In genomic region chr1:93100576-93101491, GRCm38 (mm10) we compare ENCODE assay signal across 8 mouse cellular contexts. TPM values are rescaled to one million over a fixed set of nuclear protein-coding genes. Genes with fewer than 3 reads are reported as not detected.
DNase-seq lines count a peak whose midpoint lies in the region; ATAC-seq and TF ChIP-seq lines count a peak whose summit lies in the region.

No protein-coding gene starts in this region.

- TF ChIP-seq POLR2A in kidney, adult 2 months (IDR thresholded peaks at IDR 0.05; ENCODE audit: low read depth, low read length): no peak
- no peak for TF ChIP-seq POLR2A in small intestine, adult 2 months (IDR thresholded peaks at IDR 0.05; ENCODE audit: low read depth, low read length)

- peaks cover 2% of the 10 kb centered on the region; the same call in 1 of the 2 replicates for H3K27me3 ChIP-seq in kidney, adult 2 months (replicated peaks; ENCODE audit: control insufficient read depth, insufficient read depth, low read length)
- H3K27me3 ChIP-seq in forebrain, postnatal 0 days (ENCODE audit: insufficient read depth, low read length): no peaks in the 10 kb centered on the region
- H3K27me3 ChIP-seq in intestine, postnatal 0 days (replicated peaks; ENCODE audit: control insufficient read depth, insufficient read depth, low read length): peaks cover 38% of the 10 kb centered on the region
- peaks cover 54% of the 10 kb centered on the region for H3K27me3 ChIP-seq in liver, embryonic 15.5 days
- H3K27me3 ChIP-seq in small intestine, adult 2 months (ENCODE audit: control insufficient read depth, insufficient read depth, low read length): peaks cover 35% of the 10 kb centered on the region

- no peak for TF ChIP-seq CTCF in kidney, adult 2 months (conservative IDR thresholded peaks at IDR 0.05; ENCODE audit: insufficient read depth, insufficient read length, low read depth, low read length)
- no peak for TF ChIP-seq CTCF in forebrain, postnatal 0 days (IDR thresholded peaks at IDR 0.05; ENCODE audit: low read depth)
- no peak for TF ChIP-seq CTCF in intestine, postnatal 0 days (IDR thresholded peaks at IDR 0.05; ENCODE audit: low read depth)
- TF ChIP-seq CTCF in small intestine, adult 2 months (IDR thresholded peaks at IDR 0.05; ENCODE audit: extremely low read depth, insufficient read length, insufficient replicate concordance, low read depth, low read length): no peak

- H3K4me3 ChIP-seq in kidney, adult 2 months (ENCODE audit: insufficient read depth, low read depth, low read length): peak overlapping the region; percentile 43
- H3K4me3 ChIP-seq in forebrain, postnatal 0 days (ENCODE audit: low read depth, low read length): peak overlapping the region; percentile 76
- H3K4me3 ChIP-seq in intestine, postnatal 0 days (ENCODE audit: low read depth, low read length): peak overlapping the region; percentile 43
- H3K4me3 ChIP-seq in liver, embryonic 15.5 days (replicated peaks): peak overlapping the region; percentile 17; the same call in 1 of the 2 replicates
- H3K4me3 ChIP-seq in small intestine, adult 2 months (ENCODE audit: low read depth, low read length): peak overlapping the region; percentile 42

- peak overlapping the region; percentile 96 for H3K4me2 ChIP-seq in forebrain, postnatal 0 days (ENCODE audit: low read depth)
- peak overlapping the region; percentile 72 for H3K4me2 ChIP-seq in intestine, postnatal 0 days (replicated peaks; ENCODE audit: low read depth)
- peak overlapping the region; percentile 49 for H3K4me2 ChIP-seq in liver, embryonic 15.5 days

- ATAC-seq in forebrain, postnatal 0 days: peak; percentile 58
- peak; percentile 26; the same call in 1 of the 2 replicates for ATAC-seq in intestine, postnatal 0 days
- no peak for ATAC-seq in liver, embryonic 15.5 days (ENCODE audit: insufficient read depth)

- no peaks in the 10 kb centered on the region for H3K9me3 ChIP-seq in forebrain, postnatal 0 days (ENCODE audit: low read length)
- H3K9me3 ChIP-seq in intestine, postnatal 0 days (ENCODE audit: control insufficient read depth): no peaks in the 10 kb centered on the region
- no peaks in the 10 kb centered on the region for H3K9me3 ChIP-seq in liver, embryonic 15.5 days (replicated peaks)

- H3K36me3 ChIP-seq in kidney, adult 2 months (ENCODE audit: control insufficient read depth, insufficient read depth, low read length): no peaks in the 10 kb centered on the region
- no peaks in the 10 kb centered on the region for H3K36me3 ChIP-seq in forebrain, postnatal 0 days (ENCODE audit: insufficient read depth)
- H3K36me3 ChIP-seq in intestine, postnatal 0 days (ENCODE audit: control insufficient read depth, insufficient read depth): no peaks in the 10 kb centered on the region
- H3K36me3 ChIP-seq in liver, embryonic 15.5 days (replicated peaks): no peaks in the 10 kb centered on the region
- H3K36me3 ChIP-seq in small intestine, adult 2 months (ENCODE audit: control insufficient read depth, insufficient read depth, low read length): no peaks in the 10 kb centered on the region

- no peak overlapping the region for H3K27ac ChIP-seq in kidney, adult 2 months (ENCODE audit: insufficient read depth, low read depth, low read length)
- peak overlapping the region; percentile 97 for H3K27ac ChIP-seq in forebrain, postnatal 0 days (ENCODE audit: low read depth, low read length)
- no peak overlapping the region for H3K27ac ChIP-seq in intestine, postnatal 0 days (ENCODE audit: low read depth, low read length)
- H3K27ac ChIP-seq in liver, embryonic 15.5 days (replicated peaks): no peak overlapping the region
- no peak overlapping the region for H3K27ac ChIP-seq in small intestine, adult 2 months (ENCODE audit: insufficient read depth, low read depth, low read length)

- WGBS in kidney, adult 2 months: 1% methylated on average over 49 of the region's 49 CpGs
- WGBS in forebrain, postnatal 0 days: 2% methylated on average over 49 of the region's 49 CpGs
- WGBS in intestine, postnatal 0 days: 2% methylated on average over 49 of the region's 49 CpGs
- 2% methylated on average over 49 of the region's 49 CpGs for WGBS in liver, embryonic 15.5 days (ENCODE audit: insufficient replicate concordance)
- under 1% methylated on average over 49 of the region's 49 CpGs for WGBS in small intestine, adult 2 months

- no peak for DNase-seq in kidney, adult 2 months
- DNase-seq in kidney, adult 8-10 months: no peak
- peak; percentile 82 for DNase-seq in cerebellum, adult 11-12 months
- DNase-seq in forebrain, postnatal 0 days: peak; percentile 79
- no peak for DNase-seq in yolk sac, embryonic 10.5 days (ENCODE audit: low spot score)

- H3K9ac ChIP-seq in forebrain, postnatal 0 days: peak overlapping the region; percentile 92
- H3K9ac ChIP-seq in intestine, postnatal 0 days (ENCODE audit: low read depth, low read length): 0 out of 2 replicates have a peak overlapping the region, but pooled peaks have one; percentile 13
- no peak overlapping the region for H3K9ac ChIP-seq in liver, embryonic 15.5 days

- H3K4me1 ChIP-seq in kidney, adult 2 months (ENCODE audit: control insufficient read depth, insufficient read depth, low read length): peaks cover 4% of the 10 kb centered on the region; the same call in 1 of the 2 replicates
- peaks cover 10% of the 10 kb centered on the region; the same call in 1 of the 2 replicates for H3K4me1 ChIP-seq in forebrain, postnatal 0 days (ENCODE audit: insufficient read depth)
- H3K4me1 ChIP-seq in intestine, postnatal 0 days (replicated peaks; ENCODE audit: control insufficient read depth, insufficient read depth, low read length): 0 out of 2 replicates have a peak, but pooled peaks cover 7% of the 10 kb centered on the region
- H3K4me1 ChIP-seq in liver, embryonic 15.5 days (replicated peaks): peaks cover 7% of the 10 kb centered on the region; the same call in 1 of the 2 replicates
- H3K4me1 ChIP-seq in small intestine, adult 2 months (ENCODE audit: control insufficient read depth, insufficient read depth, insufficient read length, low read length): no peaks in the 10 kb centered on the region; the same call in 1 of the 2 replicates

RNA-seq across cellular contexts. Expression of gene Kif1a, which starts 0.9 kb away (rescaled TPM):
- 1.3 and 1.4 TPM in 2 replicates for polyA plus RNA-seq in kidney, adult 2 months (2012; rRNA removed)
- total RNA-seq in forebrain, postnatal 0 days (2014; rRNA removed): 409 and 465 TPM in 2 replicates
- 381 and 564 TPM in 2 replicates for polyA plus RNA-seq in forebrain, postnatal 0 days (2015; fragmentation: Nextera tagmentation; extraction: Ambion mirVana)
- 7.7 and 8.3 TPM in 2 replicates for polyA plus RNA-seq in intestine, postnatal 0 days (2015; fragmentation: Nextera tagmentation; extraction: Ambion mirVana)
- 0.24 TPM in 2 replicates for polyA plus RNA-seq in liver, embryonic 15.5 days (2015; fragmentation: Nextera tagmentation; extraction: Ambion mirVana)
- polyA plus RNA-seq in small intestine, adult 2 months (2012; rRNA removed): 1.3 and 2.0 TPM in 2 replicates

RNA-seq across cellular contexts. Expression of gene Agxt, which starts 34.2 kb away (rescaled TPM):
- polyA plus RNA-seq in kidney, adult 2 months (2012; rRNA removed): 0.08 TPM in 1 of 2 replicates, not detected in the other
- total RNA-seq in forebrain, postnatal 0 days (2014; rRNA removed): not detected in 2 replicates
- not detected in 2 replicates for polyA plus RNA-seq in forebrain, postnatal 0 days (2015; fragmentation: Nextera tagmentation; extraction: Ambion mirVana)
- 3.2 and 3.5 TPM in 2 replicates for polyA plus RNA-seq in intestine, postnatal 0 days (2015; fragmentation: Nextera tagmentation; extraction: Ambion mirVana)
- polyA plus RNA-seq in liver, embryonic 15.5 days (2015; fragmentation: Nextera tagmentation; extraction: Ambion mirVana): 12.3 and 14.8 TPM in 2 replicates
- polyA plus RNA-seq in small intestine, adult 2 months (2012; rRNA removed): 0.14 and 0.58 TPM in 2 replicates

RNA-seq across cellular contexts. Expression of gene 2310007B03Rik, which starts 59.9 kb away (rescaled TPM):
- polyA plus RNA-seq in kidney, adult 2 months (2012; rRNA removed): 7.9 and 10.4 TPM in 2 replicates
- total RNA-seq in forebrain, postnatal 0 days (2014; rRNA removed): 0.23 TPM in 1 of 2 replicates, not detected in the other
- 0.14 and 0.25 TPM in 2 replicates for polyA plus RNA-seq in forebrain, postnatal 0 days (2015; fragmentation: Nextera tagmentation; extraction: Ambion mirVana)
- 22.5 and 24.3 TPM in 2 replicates for polyA plus RNA-seq in intestine, postnatal 0 days (2015; fragmentation: Nextera tagmentation; extraction: Ambion mirVana)
- 0.13 and 0.38 TPM in 2 replicates for polyA plus RNA-seq in liver, embryonic 15.5 days (2015; fragmentation: Nextera tagmentation; extraction: Ambion mirVana)
- polyA plus RNA-seq in small intestine, adult 2 months (2012; rRNA removed): 3.0 and 13.5 TPM in 2 replicates

Comparison
In these comparisons a context has a peak if more than half of its experiments do, and no peak if none do; other contexts are left out.
1. DNase-seq: peak in cerebellum, adult 11-12 months (single experiment) and forebrain, postnatal 0 days (single experiment); none in kidney, adult 2 months (single experiment), kidney, adult 8-10 months (0 of 2) and yolk sac, embryonic 10.5 days (single experiment).
2. H3K4me3 ChIP-seq: peak in every context shown above with its lines; median percentile 76 in forebrain, postnatal 0 days; 43 in kidney, adult 2 months; 43 in intestine, postnatal 0 days; 42 in small intestine, adult 2 months; 17 in liver, embryonic 15.5 days.
3. RNA of gene Kif1a, which starts 0.9 kb away (polyA plus RNA-seq): 381 to 564 TPM in forebrain, postnatal 0 days; 7.7 to 8.3 TPM in intestine, postnatal 0 days, 1.3 to 2.0 TPM in small intestine, adult 2 months, 1.3 to 1.4 TPM in kidney, adult 2 months and 0.24 TPM in liver, embryonic 15.5 days; every median in the first group is over 10 times any median in the second.
4. Peak in every context shown above with its lines, with median percentiles within 50 percentile points of each other: H3K4me2 ChIP-seq.